Mouse (Mus musculus) splenic B cell, adult 2 months (primary cell): Measurements from ENCODE around the gene Pias1.

Experiments
- DNase-seq: peaks from one replicate; pipeline ENCODE4 v3.0.0-alpha.2; 2011; ENCODE audit warnings: low read depth, low spot score
- H3K27me3 ChIP-seq: 2 replicates; pipeline ENCODE4 v1.6.1; 2012; ENCODE audit warnings: mild to moderate bottlenecking, low read length, moderate library complexity, mixed read lengths; ENCODE audit not compliant: control insufficient read depth, poor library complexity, insufficient read depth, severe bottlenecking
- H3K36me3 ChIP-seq: 2 replicates; pipeline ENCODE4 v1.6.1; 2012; ENCODE audit warnings: mild to moderate bottlenecking, low read length, moderate library complexity, mixed read lengths; ENCODE audit not compliant: control insufficient read depth, poor library complexity, insufficient read depth, severe bottlenecking

The Pias1 gene

GRCm38 (mm10) chr9:62987824-62988223 lies at the start of gene Pias1:
TSS of gene Pias1 (minus strand) at chr9:62987924.
- no peaks in the 10 kb centered on the region for H3K27me3 ChIP-seq
- no peaks in the 10 kb centered on the region for H3K36me3 ChIP-seq

GRCm38 (mm10) chr9:63035431-63035830 lies 47.7 kb upstream of the Pias1 start:
- H3K36me3 ChIP-seq, result no peaks in the 10 kb centered on the region
- DNase-seq, result no peak
- H3K27me3 ChIP-seq, result no peaks in the 10 kb centered on the region

More at GRCm38 (mm10) chr9:62987824-62988223, at the start of gene Pias1:
- no peak for DNase-seq

GRCm38 (mm10) chr9:63031011-63031782 lies 43.5 kb upstream of the Pias1 start:
- no peaks in the 10 kb centered on the region for H3K36me3 ChIP-seq
- DNase-seq, result no peak
- no peaks in the 10 kb centered on the region for H3K27me3 ChIP-seq

- Histone ChIP-seq H3K27me3 (no peaks in the 10 kb centered on the region), H3K36me3 (no peaks in the 10 kb centered on the region)
- no peak for DNase-seq
Observed at GRCm38 (mm10) chr9:63022486-63022885, 34.8 kb upstream of the Pias1 start.

- H3K27me3 ChIP-seq, result no peaks in the 10 kb centered on the region
- no peak for DNase-seq
- H3K36me3 ChIP-seq, result no peaks in the 10 kb centered on the region
Observed at GRCm38 (mm10) chr9:63007371-63007770, 19.6 kb upstream of the Pias1 start.

GRCm38 (mm10) chr9:63006081-63006820 lies 18.5 kb upstream of the Pias1 start:
- no peak for DNase-seq
- no peaks in the 10 kb centered on the region for H3K36me3 ChIP-seq
- H3K27me3 ChIP-seq, result no peaks in the 10 kb centered on the region

- DNase-seq, result no peak
- H3K27me3 ChIP-seq, result no peaks in the 10 kb centered on the region
- H3K36me3 ChIP-seq, result no peaks in the 10 kb centered on the region
Observed at GRCm38 (mm10) chr9:62998561-62998960, 10.8 kb upstream of the Pias1 start.

- DNase-seq, result no peak
- H3K36me3 ChIP-seq, result no peaks in the 10 kb centered on the region
- H3K27me3 ChIP-seq, result no peaks in the 10 kb centered on the region
Observed at GRCm38 (mm10) chr9:62997626-62998025, 9.9 kb upstream of the Pias1 start.

GRCm38 (mm10) chr9:62995186-62995585 lies 7.5 kb upstream of the Pias1 start:
- H3K36me3 ChIP-seq, result no peaks in the 10 kb centered on the region
- no peaks in the 10 kb centered on the region for H3K27me3 ChIP-seq
- no peak for DNase-seq

GRCm38 (mm10) chr9:62990134-62990533 lies 2.4 kb upstream of the Pias1 start:
- no peak for DNase-seq

GRCm38 (mm10) chr9:62980777-62981202 lies 6.9 kb downstream of the Pias1 start:
- no peaks in the 10 kb centered on the region for H3K27me3 ChIP-seq
- no peaks in the 10 kb centered on the region for H3K36me3 ChIP-seq
- DNase-seq, result peak; percentile 98

More at GRCm38 (mm10) chr9:62990134-62990533, 2.4 kb upstream of the Pias1 start:
- H3K36me3 ChIP-seq, result no peaks in the 10 kb centered on the region
- no peaks in the 10 kb centered on the region for H3K27me3 ChIP-seq

GRCm38 (mm10) chr9:62980162-62980776 lies 7.5 kb downstream of the Pias1 start:
- H3K27me3 ChIP-seq, result no peaks in the 10 kb centered on the region
- no peaks in the 10 kb centered on the region for H3K36me3 ChIP-seq
- DNase-seq, result no peak

- peak; percentile 36 for DNase-seq
- Histone ChIP-seq H3K27me3 (no peaks in the 10 kb centered on the region), H3K36me3 (no peaks in the 10 kb centered on the region)
Observed at GRCm38 (mm10) chr9:62979461-62980161, 8.1 kb downstream of the Pias1 start.

- H3K27me3 ChIP-seq, result no peaks in the 10 kb centered on the region
- peak; percentile 58 for DNase-seq
Observed at GRCm38 (mm10) chr9:62977152-62977551, 10.6 kb downstream of the Pias1 start.

More at GRCm38 (mm10) chr9:62977152-62977551, 10.6 kb downstream of the Pias1 start:
- no peaks in the 10 kb centered on the region for H3K36me3 ChIP-seq
